In genomic region chr2:133499904-133500303, GRCm38 (mm10) we compare ENCODE assay signal across 15 mouse cellular contexts.
"Had no signal": no experiment of that assay in that cellular context is flagged by ENCODE, and none has a peak within 500 bp of the region (broad histone marks: within the 10 kb centered on the region; RNA-seq: fewer than 3 reads in every experiment).

No protein-coding gene starts in this region.

- DNase-seq: kidney, adult 11 months; kidney, adult 9 months; kidney, postnatal 10 days; kidney, postnatal 4 days; left cerebral cortex, postnatal 4 days; liver, embryonic 13.5 days; liver, postnatal 0 days; right cerebral cortex, adult 18-20 months; spleen, adult 18-20 months; thymus, adult 2 months; thymus, postnatal 25 days had no signal

- H3K4me1 ChIP-seq: midbrain, embryonic 12.5 days; neural tube, embryonic 13.5 days had no signal

- H3K27ac ChIP-seq: layer of hippocampus, adult 2 months; liver, embryonic 13.5 days; midbrain, embryonic 12.5 days; neural tube, embryonic 13.5 days had no signal

- H3K4me3 ChIP-seq: layer of hippocampus, adult 2 months; liver, embryonic 13.5 days; lung, embryonic 15.5 days; midbrain, embryonic 12.5 days; neural tube, embryonic 13.5 days had no signal

- H3K36me3 ChIP-seq: liver, embryonic 13.5 days; lung, embryonic 15.5 days; midbrain, embryonic 12.5 days; neural tube, embryonic 13.5 days had no signal

- H3K27me3 ChIP-seq: liver, embryonic 13.5 days; lung, embryonic 15.5 days; midbrain, embryonic 12.5 days; neural tube, embryonic 13.5 days had no signal
